Mouse (Mus musculus) retina, postnatal 7 days (tissue): ENCODE results near the gene Pde4c.

Experiments
- DNase-seq: peaks from one replicate; pipeline ENCODE4 v3.0.0-alpha.2; 2012; ENCODE audit warnings: low read depth, low spot score

Gene Pde4c

GRCm38 (mm10) chr8:70787941-70788667 lies 64.6 kb downstream of the Pde4c start:
- DNase-seq, result no peak

- DNase-seq, result no peak
These were observed 65.5 kb downstream of the Pde4c start for GRCm38 (mm10) chr8:70789046-70789445.

GRCm38 (mm10) chr8:70790846-70791245 lies 67.3 kb downstream of the Pde4c start:
- no peak for DNase-seq

- no peak for DNase-seq
These were observed 67.8 kb downstream of the Pde4c start for GRCm38 (mm10) chr8:70791294-70791701.

- peak; percentile 97 for DNase-seq
These were observed 68.6 kb downstream of the Pde4c start for GRCm38 (mm10) chr8:70791975-70792691.

- peak; percentile 81 for DNase-seq
These were observed 69.2 kb downstream of the Pde4c start for GRCm38 (mm10) chr8:70792700-70793099.

- DNase-seq, result no peak
These were observed 70.7 kb downstream of the Pde4c start for GRCm38 (mm10) chr8:70794215-70794614.

GRCm38 (mm10) chr8:70795370-70795769 lies 71.8 kb downstream of the Pde4c start:
- DNase-seq, result no peak

GRCm38 (mm10) chr8:70796403-70797080 lies 73.0 kb downstream of the Pde4c start:
- DNase-seq, result no peak

GRCm38 (mm10) chr8:70797081-70798070 lies 73.9 kb downstream of the Pde4c start:
- peak; percentile 75 for DNase-seq

- no peak for DNase-seq
These were observed 74.8 kb downstream of the Pde4c start for GRCm38 (mm10) chr8:70798281-70798680.

GRCm38 (mm10) chr8:70800648-70801047 lies 77.1 kb downstream of the Pde4c start:
- no peak for DNase-seq
